Mouse (Mus musculus) retina, adult 2 months (tissue): Measurements from ENCODE around the gene Trh.
A peak's percentile ranks its signal among the peaks of the same experiment; 100 is the strongest.

Source experiments
- DNase-seq: peaks from one replicate; pipeline ENCODE4 v3.0.0-alpha.2; 2012; ENCODE audit warnings: low read depth, low spot score

Trh gene

GRCm38 (mm10) chr6:92244591-92244990 lies at the start of gene Trh:
Trh (minus strand) TSS chr6:92244650.
- no peak for DNase-seq

- no peak for DNase-seq
Observed at GRCm38 (mm10) chr6:92290826-92291225, 46.4 kb upstream of the Trh start.

- no peak for DNase-seq
Observed at GRCm38 (mm10) chr6:92286889-92287288, 42.4 kb upstream of the Trh start.

GRCm38 (mm10) chr6:92286258-92286888 lies 41.9 kb upstream of the Trh start:
- DNase-seq: peak; percentile 11

GRCm38 (mm10) chr6:92285559-92285958 lies 41.1 kb upstream of the Trh start:
- DNase-seq: no peak

- DNase-seq: no peak
Observed at GRCm38 (mm10) chr6:92277179-92277578, 32.7 kb upstream of the Trh start.

GRCm38 (mm10) chr6:92273652-92274322 lies 29.3 kb upstream of the Trh start:
- DNase-seq: no peak

GRCm38 (mm10) chr6:92272601-92273000 lies 28.2 kb upstream of the Trh start:
- DNase-seq: no peak

GRCm38 (mm10) chr6:92269019-92269418 lies 24.6 kb upstream of the Trh start:
- peak; percentile 47 for DNase-seq

- DNase-seq: no peak
Observed at GRCm38 (mm10) chr6:92268001-92268400, 23.6 kb upstream of the Trh start.

GRCm38 (mm10) chr6:92261162-92261843 lies 16.9 kb upstream of the Trh start:
- DNase-seq: no peak

- DNase-seq: no peak
Observed at GRCm38 (mm10) chr6:92255346-92255745, 10.9 kb upstream of the Trh start.

- no peak for DNase-seq
Observed at GRCm38 (mm10) chr6:92253253-92253870, 8.9 kb upstream of the Trh start.

GRCm38 (mm10) chr6:92247215-92247919 lies 2.9 kb upstream of the Trh start:
- no peak for DNase-seq

GRCm38 (mm10) chr6:92246335-92246734 lies 1.9 kb upstream of the Trh start:
- no peak for DNase-seq

GRCm38 (mm10) chr6:92241178-92241906 lies 3.1 kb downstream of the Trh start:
- DNase-seq: peak; percentile 29

- no peak for DNase-seq
Observed at GRCm38 (mm10) chr6:92235036-92235435, 9.4 kb downstream of the Trh start.

GRCm38 (mm10) chr6:92231762-92232161 lies 12.7 kb downstream of the Trh start:
- no peak for DNase-seq

GRCm38 (mm10) chr6:92231356-92231755 lies 13.1 kb downstream of the Trh start:
- DNase-seq: no peak

GRCm38 (mm10) chr6:92229586-92229985 lies 14.9 kb downstream of the Trh start:
- DNase-seq: no peak

GRCm38 (mm10) chr6:92229103-92229502 lies 15.3 kb downstream of the Trh start:
- no peak for DNase-seq
